Mouse (Mus musculus) embryo, embryonic 10 days (tissue): ENCODE measurements around the gene Dync1li1.

Source experiments
- DNase-seq: peaks from one replicate; pipeline ENCODE4 v3.0.0-alpha.2; 2015; ENCODE audit warnings: low spot score

The Dync1li1 gene

GRCm38 (mm10) chr9:114688252-114688952 lies at the start of gene Dync1li1:
Dync1li1 (plus strand) TSS chr9:114688790.
- peak; percentile 96 for DNase-seq

GRCm38 (mm10) chr9:114639186-114639748 lies 49.3 kb upstream of the Dync1li1 start:
- no peak for DNase-seq

DNA sequence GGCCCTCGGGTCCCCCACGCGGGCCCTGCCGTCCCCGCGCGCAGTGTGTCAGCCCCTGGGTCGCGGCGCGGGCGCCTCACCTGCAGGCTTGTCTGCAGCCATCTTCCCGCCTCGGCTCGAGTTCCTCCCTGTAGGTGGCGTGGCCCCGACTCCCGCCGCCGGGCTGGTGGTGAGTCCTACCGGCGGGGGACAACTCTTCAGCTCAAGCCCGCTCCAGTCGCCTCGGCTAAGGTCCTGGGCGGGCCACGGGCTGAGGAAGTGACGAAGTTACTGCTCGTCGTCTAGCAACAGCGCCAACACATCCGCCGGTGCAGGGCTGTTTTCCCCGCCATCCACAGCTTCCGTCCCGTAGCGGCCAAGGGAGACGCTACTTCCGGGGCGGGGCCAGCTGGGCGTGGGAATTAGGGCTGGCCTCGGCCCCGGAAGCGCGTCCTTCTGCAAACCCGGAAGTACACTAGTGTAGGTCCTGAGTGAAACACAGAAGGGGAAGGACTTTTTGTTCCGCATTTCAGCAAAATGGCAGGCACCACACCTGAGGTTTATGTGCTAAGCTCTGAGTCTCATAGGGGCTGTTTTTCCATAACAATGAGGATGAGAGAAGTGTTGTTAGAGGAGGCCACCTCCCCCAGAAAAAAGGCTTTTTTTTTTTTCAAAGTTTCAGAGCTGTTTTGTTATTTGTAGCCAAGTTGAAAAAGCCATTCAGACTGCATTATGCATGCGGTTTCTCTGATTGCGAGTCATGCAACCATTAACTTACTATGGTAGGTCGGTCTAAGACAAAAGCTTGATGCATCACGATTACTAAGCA lies 48.5 kb upstream of the Dync1li1 start, which contains the start of gene Cnot10:
Cnot10 (minus strand) TSS at position 346 of the 808 bp plus-strand sequence.
- DNase-seq: peak; percentile 99

- no peak for DNase-seq
Observed at GRCm38 (mm10) chr9:114646556-114647505, 41.8 kb upstream of the Dync1li1 start.

GRCm38 (mm10) chr9:114647506-114648432 lies 40.8 kb upstream of the Dync1li1 start:
- no peak for DNase-seq

- DNase-seq: peak; percentile 38
Observed at GRCm38 (mm10) chr9:114648472-114648871, 40.1 kb upstream of the Dync1li1 start.

- no peak for DNase-seq
Observed at GRCm38 (mm10) chr9:114649371-114649770, 39.2 kb upstream of the Dync1li1 start.

DNA sequence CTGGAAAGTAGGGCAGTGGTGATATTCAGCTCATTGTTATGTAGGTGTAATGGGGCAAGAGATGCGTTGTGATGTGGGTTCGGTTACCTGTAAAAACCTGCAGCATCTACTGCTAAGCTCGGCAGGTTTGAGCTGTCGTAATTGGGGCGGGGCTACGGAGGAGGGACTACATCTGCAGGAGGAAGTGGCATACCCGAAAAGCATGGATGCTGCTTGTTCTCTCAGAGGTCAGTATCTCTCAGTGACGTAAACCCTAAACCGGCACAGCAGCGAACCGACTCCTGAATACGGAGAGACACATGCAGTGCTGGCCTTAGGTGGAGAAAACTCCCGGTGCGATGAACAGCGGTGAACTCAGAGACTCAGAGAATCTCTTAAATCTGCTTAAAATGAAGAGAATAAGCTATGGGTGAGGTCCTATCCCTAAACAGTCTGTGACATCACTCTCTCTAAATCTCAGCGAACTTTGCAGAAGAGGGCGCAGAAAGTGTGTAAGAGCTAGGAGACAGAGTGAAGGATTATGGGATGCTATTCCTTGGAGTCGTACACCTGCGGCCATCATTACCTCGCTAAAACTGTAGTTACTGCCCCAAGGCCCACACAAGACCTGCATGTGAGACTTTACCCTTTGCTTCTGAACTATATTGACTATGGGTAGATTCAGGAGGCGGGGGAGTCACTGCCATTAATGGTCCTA lies 37.5 kb upstream of the Dync1li1 start:
- DNase-seq: no peak

- DNase-seq: no peak
Observed at GRCm38 (mm10) chr9:114655356-114655755, 33.2 kb upstream of the Dync1li1 start.

GRCm38 (mm10) chr9:114656701-114657100 lies 31.9 kb upstream of the Dync1li1 start:
- no peak for DNase-seq

- DNase-seq: peak; percentile 4
Observed at GRCm38 (mm10) chr9:114660506-114660905, 28.1 kb upstream of the Dync1li1 start.

DNA sequence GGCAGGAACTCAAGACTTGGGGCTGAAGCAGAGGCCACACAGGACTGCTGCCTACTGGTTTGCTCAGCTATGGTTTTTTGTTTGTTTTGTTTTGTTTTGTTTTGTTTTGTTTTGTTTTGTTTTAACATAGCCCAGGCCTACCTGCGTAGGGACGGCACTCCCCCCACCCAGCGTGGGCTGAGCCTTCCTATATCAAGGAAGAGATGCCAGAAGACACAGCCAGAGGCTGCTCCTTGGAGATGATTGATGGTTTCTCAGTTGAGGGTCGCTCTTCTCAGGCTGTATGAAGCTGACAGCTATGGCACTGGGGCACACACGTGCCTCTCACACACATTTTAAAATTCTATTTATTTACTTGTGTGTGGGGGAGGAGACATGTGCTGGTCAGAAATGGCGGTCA lies 27.6 kb upstream of the Dync1li1 start:
- peak; percentile 2 for DNase-seq

DNA sequence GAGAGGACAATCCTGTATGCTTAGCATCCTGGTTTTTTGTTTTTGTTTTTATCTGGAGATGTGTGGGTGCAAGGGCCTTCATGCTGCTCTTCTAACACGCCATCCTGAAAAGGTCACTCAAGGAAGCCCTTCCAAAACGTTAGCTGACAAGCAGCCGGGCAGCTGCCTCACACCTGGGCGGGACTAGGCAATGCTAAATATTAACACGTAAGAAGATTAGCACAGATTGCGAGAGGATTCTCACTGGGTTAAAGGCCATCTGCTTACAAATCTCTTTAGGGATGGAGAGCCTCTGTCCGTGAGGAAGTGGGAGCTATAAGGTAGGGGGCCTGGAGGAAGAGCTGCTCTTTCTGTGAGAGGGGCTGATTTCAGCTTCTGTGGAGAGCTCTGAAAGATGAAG lies 26.6 kb upstream of the Dync1li1 start:
- DNase-seq: no peak

DNA sequence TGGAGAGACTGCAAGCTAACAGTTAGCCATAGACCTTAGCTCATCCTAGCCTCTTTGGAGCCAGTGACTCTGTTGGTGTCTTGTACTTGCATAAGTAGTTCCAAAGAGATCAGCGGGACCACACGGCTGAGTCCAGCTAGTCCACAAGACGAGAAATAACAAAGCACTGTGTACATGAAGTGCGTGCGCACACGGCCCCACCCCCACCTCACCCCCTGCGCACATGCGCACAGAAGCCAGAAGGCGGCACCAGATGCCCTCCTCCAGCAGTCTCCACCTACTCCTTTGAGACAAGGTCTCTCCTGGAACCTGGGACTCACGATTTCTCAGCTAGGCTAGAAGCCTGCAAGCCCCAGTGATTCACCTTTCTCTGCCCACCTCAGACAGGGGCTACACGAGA lies 24.8 kb upstream of the Dync1li1 start:
- DNase-seq: no peak

GRCm38 (mm10) chr9:114666858-114667257 lies 21.7 kb upstream of the Dync1li1 start:
- no peak for DNase-seq

GRCm38 (mm10) chr9:114668047-114668446 lies 20.5 kb upstream of the Dync1li1 start:
- no peak for DNase-seq

- no peak for DNase-seq
Observed at GRCm38 (mm10) chr9:114669011-114669410, 19.6 kb upstream of the Dync1li1 start.

GRCm38 (mm10) chr9:114671946-114672345 lies 16.6 kb upstream of the Dync1li1 start:
- no peak for DNase-seq

DNA sequence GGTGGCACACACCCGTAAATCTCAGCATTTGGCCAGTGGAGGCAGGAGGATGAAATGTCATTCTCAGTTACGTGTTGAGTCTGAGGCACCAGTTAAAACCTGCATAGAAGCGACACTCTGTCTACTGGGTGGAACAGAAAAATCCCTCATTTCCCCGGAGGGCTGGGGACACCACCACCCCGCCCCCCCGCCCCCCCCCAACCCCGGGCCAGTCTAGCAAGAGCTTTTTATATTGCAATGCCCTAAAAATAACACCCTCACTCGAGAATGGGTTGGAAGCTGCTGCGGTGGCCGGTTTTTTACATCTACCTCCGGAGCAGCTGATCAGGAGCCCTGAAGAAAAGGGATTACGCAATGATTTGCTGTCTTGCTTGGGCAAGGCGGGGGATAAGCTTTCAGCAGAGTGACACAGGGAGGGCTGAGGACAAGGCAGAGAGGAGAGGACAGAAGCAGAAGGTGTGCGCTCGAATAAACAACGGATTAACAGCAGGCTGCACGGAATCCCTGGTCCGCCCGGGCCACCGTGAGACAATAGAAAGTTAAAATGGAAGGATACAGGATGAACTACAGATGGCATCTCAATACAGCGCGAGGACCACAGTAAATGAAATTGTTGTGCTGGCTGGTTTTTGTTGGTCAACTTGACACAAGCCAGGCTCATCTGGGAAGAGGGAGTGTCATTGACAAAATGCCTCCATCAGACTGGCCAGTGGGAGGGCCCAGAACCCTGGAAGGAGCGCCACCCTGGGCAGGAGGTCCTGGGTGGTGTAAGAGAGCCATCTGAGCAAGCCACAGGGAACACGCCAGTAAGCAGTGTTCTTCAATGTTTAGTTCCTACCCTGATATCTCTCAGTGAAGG lies 15.7 kb upstream of the Dync1li1 start:
- peak; percentile 40 for DNase-seq
